Mouse (Mus musculus) lung, adult 2 months (tissue): ENCODE data around the gene Man1c1.

ENCODE experiments used
- CTCF ChIP-seq: fragments of 200-500 bp; IDR thresholded peaks from 2 replicates; pipeline ENCODE4 v1.5.1; 2011; ENCODE audit warnings: mild to moderate bottlenecking, low read length, control low read depth; ENCODE audit not compliant: insufficient read depth
- POLR2A ChIP-seq: fragments of 200-500 bp; IDR thresholded peaks from 2 replicates; pipeline ENCODE4 v1.6.1; 2011; ENCODE audit warnings: low read depth, mild to moderate bottlenecking, control low read depth, low read length, borderline replicate concordance; ENCODE audit errors: extremely low read depth

- TF ChIP-seq POLR2A (no peak), CTCF (no peak)
Measured at GRCm38 (mm10) chr4:134518541-134518940, 185.5 kb downstream of the Man1c1 start.
